Mouse (Mus musculus): ENCODE measurements around the gene BC024978. TPM values are rescaled to one million over a fixed set of nuclear protein-coding genes. Genes with fewer than 3 reads are reported as not detected.

The BC024978 gene
- polyA plus RNA-seq, 1 experiment = 0.16 TPM

- Histone ChIP-seq H3K36me3 (ENCODE audit: control insufficient read depth) (peaks cover 5% of the 10 kb centered on the region), H3K4me1 (ENCODE audit: control insufficient read depth) (peaks cover 43% of the 10 kb centered on the region), H3K4me3 (replicated peaks) (peak overlapping the region; percentile 61), H3K27me3 (ENCODE audit: control insufficient read depth) (peaks cover 22% of the 10 kb centered on the region), H3K9me3 (ENCODE audit: control insufficient read depth, low read length) (no peaks in the 10 kb centered on the region)
- no peak for TF ChIP-seq TAL1 (IDR thresholded peaks at IDR 0.05; ENCODE audit: low read length)
- TF ChIP-seq GATA1 (IDR thresholded peaks at IDR 0.05; ENCODE audit: low read length) = no peak
Observed at GRCm38 (mm10) chr7:27259271-27259721, 63.7 kb downstream of the BC024978 start.

- TF ChIP-seq TAL1 (IDR thresholded peaks at IDR 0.05; ENCODE audit: low read length) (no peak), GATA1 (IDR thresholded peaks at IDR 0.05; ENCODE audit: low read length) (no peak)
- Histone ChIP-seq H3K27me3 (ENCODE audit: control insufficient read depth) (peaks cover 22% of the 10 kb centered on the region), H3K9me3 (ENCODE audit: control insufficient read depth, low read length) (no peaks in the 10 kb centered on the region), H3K4me3 (replicated peaks) (no peak overlapping the region), H3K4me1 (ENCODE audit: control insufficient read depth) (peaks cover 38% of the 10 kb centered on the region), H3K36me3 (ENCODE audit: control insufficient read depth) (peaks cover 5% of the 10 kb centered on the region; the same call in 1 of the 2 replicates)
Observed at GRCm38 (mm10) chr7:27259771-27260170, 64.2 kb downstream of the BC024978 start.

Other genes starting within 250 kb of the BC024978 start
- not detected in 2 replicates for gene Cyp2a12, start 166.7 kb upstream of the BC024978 start, polyA plus RNA-seq (2012)
- not detected in 2 replicates for gene Cyp2f2, start 75.9 kb upstream of the BC024978 start, polyA plus RNA-seq (2012)
- gene Cyp2t4, start 42.1 kb upstream of the BC024978 start, polyA plus RNA-seq (2012) = not detected in 2 replicates
- gene Egln2, start 29.0 kb upstream of the BC024978 start, polyA plus RNA-seq (2012) = 4.2 and 5.2 TPM in 2 replicates
- gene Rab4b, start 16.9 kb upstream of the BC024978 start, polyA plus RNA-seq (2012) = 12.0 and 13.5 TPM in 2 replicates
- gene Gm21983, start 14.7 kb upstream of the BC024978 start, polyA plus RNA-seq (2012) = 0.07 TPM in 1 of 2 replicates, not detected in the other
- not detected in 2 replicates for gene Mia, start 14.6 kb upstream of the BC024978 start, polyA plus RNA-seq (2012)
- gene Snrpa, start 490 bp downstream of the BC024978 start, polyA plus RNA-seq (2012) = 33.0 and 34.3 TPM in 2 replicates
- gene Itpkc, start 32.9 kb downstream of the BC024978 start, polyA plus RNA-seq (2012) = 0.12 TPM in 2 replicates
- gene Coq8b, start 37.2 kb downstream of the BC024978 start, polyA plus RNA-seq (2012) = 2.7 and 2.8 TPM in 2 replicates
- gene Numbl, start 62.7 kb downstream of the BC024978 start, polyA plus RNA-seq (2012) = 0.09 and 0.19 TPM in 2 replicates
- 0.01 and 0.03 TPM in 2 replicates for gene Ltbp4, start 141.9 kb downstream of the BC024978 start, polyA plus RNA-seq (2012)
- gene Shkbp1, start 160.2 kb downstream of the BC024978 start, polyA plus RNA-seq (2012) = 13.0 and 15.9 TPM in 2 replicates
- not detected in 2 replicates for gene Gm20479, start 161.6 kb downstream of the BC024978 start, polyA plus RNA-seq (2012)

All from erythroblast, embryonic 14.5 days (primary cell).